Mouse (Mus musculus) heart, embryonic 16.5 days (tissue): ENCODE data around the gene Pdzd3. TPM values are rescaled to one million over a fixed set of nuclear protein-coding genes. Genes with fewer than 3 reads are reported as not detected.
A peak's percentile ranks its signal among the peaks of the same experiment; 100 is the strongest.

Source experiments
- ATAC-seq: fragments of 200-750 bp; cut with Nextera tagmentation; replicated peaks from 2 replicates; pipeline ENCODE4 v1.8.0; 2017; ENCODE audit warnings: moderate number of reproducible peaks; ENCODE audit not compliant: insufficient read depth, low FRiP score; ENCODE audit errors: extremely low read depth
- H3K27ac ChIP-seq: fragments of 300-500 bp; sonication (generic); 2 replicates; pipeline ENCODE4 v1.5.1; 2014; ENCODE audit warnings: mild to moderate bottlenecking, low read length, control low read depth, moderate library complexity
- H3K27me3 ChIP-seq: fragments of 300-500 bp; sonication (generic); 2 replicates; pipeline ENCODE4 v1.6.1; 2014; ENCODE audit warnings: low read length, mixed read lengths; ENCODE audit not compliant: control insufficient read depth, insufficient read depth
- H3K36me3 ChIP-seq: fragments of 300-500 bp; sonication (generic); 2 replicates; pipeline ENCODE4 v1.6.1; 2014; ENCODE audit not compliant: control insufficient read depth, insufficient read depth
- H3K4me1 ChIP-seq: fragments of 300-500 bp; sonication (generic); 2 replicates; pipeline ENCODE4 v1.6.1; 2014; ENCODE audit warnings: low read length, mixed read lengths; ENCODE audit not compliant: control insufficient read depth, insufficient read depth
- H3K4me2 ChIP-seq: fragments of 300-500 bp; sonication (generic); 2 replicates; pipeline ENCODE4 v1.6.1; 2014; ENCODE audit warnings: low read depth, mild to moderate bottlenecking, control low read depth, low read length
- H3K4me3 ChIP-seq: fragments of 300-500 bp; sonication (generic); 2 replicates; pipeline ENCODE4 v1.5.1; 2014; ENCODE audit warnings: mild to moderate bottlenecking, control low read depth, low read length
- H3K9ac ChIP-seq: fragments of 300-500 bp; sonication (generic); 2 replicates; pipeline ENCODE4 v1.6.1; 2014; ENCODE audit warnings: low read length, control low read depth
- H3K9me3 ChIP-seq: fragments of 300-500 bp; sonication (generic); replicated peaks from 2 replicates; pipeline ENCODE4 v1.6.1; 2016; ENCODE audit warnings: low read length; ENCODE audit not compliant: control insufficient read depth
- WGBS: fragments of 180-500 bp; shearing (Covaris S2); extraction: QIAGEN DNeasy Blood & Tissue Kit; methylation state at CpG from one replicate; pipeline ENCODE4 v1.1.7; 2014; 5-methylcytosine and 5-hydroxymethylcytosine counted together
- polyA plus RNA-seq: library from polyadenylated mRNA; unstranded; fragments of >200 nt; fragmentation: Nextera tagmentation; extraction: Ambion mirVana; gene quantifications from 2 replicates; pipeline ENCODE4 v1.2.1, GENCODE M21; 2015

The Pdzd3 gene
- polyA plus RNA-seq, 1 experiment from 2014 or later, result 0.07 TPM

DNA sequence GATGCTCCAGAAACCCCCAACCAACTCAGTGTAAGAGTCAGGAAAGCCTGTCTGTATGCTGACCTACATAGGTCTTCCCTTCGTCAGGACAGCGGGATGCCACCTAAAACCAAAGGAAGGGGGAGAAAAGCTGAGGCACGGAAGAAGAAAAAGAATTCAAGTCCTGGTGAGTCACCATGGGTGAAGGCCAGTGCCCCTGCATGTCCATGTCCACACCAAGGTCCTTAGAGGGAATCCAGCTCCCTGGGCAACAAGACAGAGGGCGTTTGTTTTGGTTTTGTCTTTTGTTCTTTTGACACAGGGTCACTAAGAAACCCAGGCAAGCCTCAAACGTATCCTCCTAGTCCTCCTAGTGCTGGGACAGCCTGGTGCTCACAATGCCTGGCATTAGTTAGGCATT, 10.4 kb downstream of the Pdzd3 start:
- no peak overlapping the region for H3K4me3 ChIP-seq
- no peaks in the 10 kb centered on the region for H3K4me1 ChIP-seq
- H3K36me3 ChIP-seq, result no peaks in the 10 kb centered on the region
- H3K9ac ChIP-seq, result no peak overlapping the region
- no peak for ATAC-seq
- 62% methylated on average over 5 of the region's 5 CpGs for WGBS
- H3K4me2 ChIP-seq, result no peak overlapping the region
- H3K27me3 ChIP-seq, result no peaks in the 10 kb centered on the region
- no peaks in the 10 kb centered on the region for H3K9me3 ChIP-seq
- H3K27ac ChIP-seq, result no peak overlapping the region

DNA sequence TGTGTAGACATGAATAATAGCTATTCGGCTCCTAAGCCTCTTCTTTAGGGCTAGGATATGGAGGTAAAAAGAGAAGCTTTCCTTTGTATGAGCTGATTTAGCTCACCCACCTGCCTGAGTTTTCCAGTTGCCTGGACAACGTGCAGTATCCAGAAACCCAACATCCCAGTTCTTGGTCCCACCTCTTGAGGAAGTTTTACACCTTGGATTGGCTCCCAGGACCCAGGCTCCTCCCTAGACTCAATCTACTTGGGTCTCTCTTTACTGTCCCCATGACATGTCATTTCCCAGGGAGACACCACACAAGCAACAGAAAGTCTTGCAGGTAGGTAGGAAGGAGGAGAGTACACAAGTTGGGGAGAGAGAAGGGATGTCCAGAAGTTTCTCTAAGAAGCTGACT, 10.9 kb downstream of the Pdzd3 start, which contains the start of gene Ccdc153:
Gene Ccdc153 (plus strand): TSS at position 278 of the 400 bp plus-strand sequence.
- Histone ChIP-seq H3K27ac (no peak within 1 kb of the TSS), H3K4me3 (no peak within 1 kb of the TSS), H3K4me2 (no peak within 1 kb of the TSS), H3K36me3 (no peaks in the 10 kb centered on the region), H3K4me1 (no peaks in the 10 kb centered on the region), H3K9ac (no peak within 1 kb of the TSS), H3K9me3 (no peaks in the 10 kb centered on the region), H3K27me3 (no peaks in the 10 kb centered on the region)
- 54% methylated on average over 2 of the region's 2 CpGs for WGBS
- no peak for ATAC-seq

DNA sequence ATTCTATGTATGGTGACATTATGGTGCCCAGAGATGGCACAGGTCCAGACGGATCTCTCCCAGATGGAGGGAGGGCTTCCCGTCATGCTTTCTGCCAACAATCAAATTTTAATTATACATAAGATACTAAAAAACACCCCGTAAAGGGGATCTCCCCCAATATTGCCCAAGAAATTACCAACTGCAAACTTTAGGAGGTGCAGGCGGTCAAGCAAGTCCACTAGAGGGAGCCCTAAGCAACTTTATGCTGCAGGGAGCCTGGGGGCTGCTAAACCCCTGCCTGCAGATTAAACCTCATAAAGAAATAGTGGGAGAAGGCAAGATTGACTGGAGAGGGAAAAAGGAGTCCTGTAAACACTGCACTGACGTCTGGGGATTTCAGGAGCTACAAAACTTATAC, 11.8 kb downstream of the Pdzd3 start:
- no peak overlapping the region for H3K4me2 ChIP-seq
- no peak overlapping the region for H3K4me3 ChIP-seq
- no peak for ATAC-seq
- H3K36me3 ChIP-seq, result no peaks in the 10 kb centered on the region
- H3K27ac ChIP-seq, result no peak overlapping the region; the same call in 1 of the 2 replicates
- H3K27me3 ChIP-seq, result no peaks in the 10 kb centered on the region
- WGBS, result 6% methylated on average over 5 of the region's 5 CpGs
- no peaks in the 10 kb centered on the region for H3K9me3 ChIP-seq
- H3K9ac ChIP-seq, result no peak overlapping the region
- peaks cover 4% of the 10 kb centered on the region; the same call in 1 of the 2 replicates for H3K4me1 ChIP-seq

DNA sequence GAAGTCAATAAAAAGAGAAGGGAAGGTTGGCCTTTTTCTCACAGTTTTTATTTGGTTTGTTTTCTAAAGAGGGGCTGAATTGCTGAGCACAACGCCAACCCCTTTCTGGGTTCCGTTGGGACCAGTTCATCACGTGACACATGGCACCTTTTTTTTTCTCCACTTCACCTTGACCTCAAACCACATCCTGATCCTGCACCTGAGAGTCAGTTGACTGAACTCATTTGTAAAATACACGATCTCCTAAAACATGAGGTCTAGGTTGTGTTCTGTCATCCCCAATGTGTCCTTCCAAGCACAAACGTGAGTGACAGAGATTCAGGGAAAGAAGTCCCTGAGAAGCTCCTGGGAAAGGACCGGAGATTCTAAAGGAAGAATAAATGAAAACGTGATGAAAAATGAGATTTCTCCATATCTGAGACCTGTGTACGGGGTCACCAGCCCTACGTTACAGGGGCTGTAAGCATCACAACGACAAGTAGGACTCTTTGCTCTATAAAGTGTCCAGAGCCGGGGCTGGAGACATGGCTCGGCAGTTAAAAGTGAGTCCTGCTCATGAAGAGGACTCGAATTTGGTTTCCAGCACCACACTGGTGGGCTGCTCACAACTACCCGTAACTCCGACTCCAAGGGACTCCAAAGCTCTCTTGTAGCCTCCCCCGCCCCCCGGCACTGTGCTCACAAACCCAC, 12.6 kb downstream of the Pdzd3 start:
- H3K27me3 ChIP-seq, result no peaks in the 10 kb centered on the region
- no peaks in the 10 kb centered on the region for H3K9me3 ChIP-seq
- 72% methylated on average over 17 of the region's 17 CpGs for WGBS
- H3K36me3 ChIP-seq, result no peaks in the 10 kb centered on the region
- no peak for ATAC-seq
- H3K4me3 ChIP-seq, result no peak overlapping the region
- peak overlapping the region; percentile 73; the same call in 1 of the 2 replicates for H3K27ac ChIP-seq
- H3K4me1 ChIP-seq, result peaks cover 7% of the 10 kb centered on the region; the same call in 1 of the 2 replicates
- H3K9ac ChIP-seq, result no peak overlapping the region
- H3K4me2 ChIP-seq, result no peak overlapping the region

DNA sequence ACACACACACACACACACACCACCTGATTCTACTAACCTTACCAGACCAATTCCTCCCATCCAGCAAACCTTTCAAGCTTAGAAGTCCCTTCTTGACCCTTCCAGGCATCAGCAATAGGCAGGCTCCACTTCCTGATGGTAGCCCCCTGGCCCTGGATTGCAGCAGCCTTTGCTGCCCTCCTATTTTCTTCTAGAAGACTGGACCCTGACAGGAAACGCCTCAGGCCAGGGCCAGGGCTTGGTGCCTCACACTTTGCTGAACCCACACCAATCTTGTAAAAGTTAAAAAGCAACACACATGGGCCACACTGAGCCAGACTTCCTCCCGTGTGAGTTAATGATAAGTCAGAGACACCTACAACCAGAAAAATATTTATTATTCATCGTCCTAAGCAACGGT, 14.1 kb downstream of the Pdzd3 start:
- peak overlapping the region; percentile 73; the same call in 1 of the 2 replicates for H3K27ac ChIP-seq
- ATAC-seq, result no peak
- WGBS, result 61% methylated on average over 4 of the region's 4 CpGs
- H3K9me3 ChIP-seq, result no peaks in the 10 kb centered on the region
- peaks cover 12% of the 10 kb centered on the region for H3K4me1 ChIP-seq
- no peak overlapping the region for H3K4me3 ChIP-seq
- H3K9ac ChIP-seq, result 0 out of 2 replicates have a peak overlapping the region, but pooled peaks have one; percentile 21
- no peak overlapping the region for H3K4me2 ChIP-seq
- H3K36me3 ChIP-seq, result no peaks in the 10 kb centered on the region
- no peaks in the 10 kb centered on the region for H3K27me3 ChIP-seq

DNA sequence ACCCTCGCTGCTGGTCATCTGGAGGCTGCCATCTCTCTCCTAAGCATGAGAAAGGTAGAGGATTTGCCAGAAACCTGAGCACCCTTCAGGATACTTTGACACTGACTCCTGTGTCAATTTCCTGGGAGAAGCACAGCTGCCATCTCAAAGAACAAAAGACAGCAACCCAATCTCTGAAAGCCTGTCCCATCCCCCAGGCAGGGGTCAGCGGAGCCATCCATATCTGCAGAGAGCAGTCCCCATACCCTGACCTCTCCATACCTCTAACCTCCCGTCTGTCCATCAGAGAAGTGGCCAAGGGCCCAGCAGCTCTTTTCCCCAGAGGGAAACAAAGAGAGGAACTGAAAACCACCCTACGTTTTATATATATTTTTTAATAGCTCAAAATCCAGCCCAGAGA, 14.7 kb downstream of the Pdzd3 start:
- no peaks in the 10 kb centered on the region for H3K36me3 ChIP-seq
- peak overlapping the region; percentile 7; the same call in 1 of the 2 replicates for H3K27ac ChIP-seq
- 71% methylated on average over 4 of the region's 4 CpGs for WGBS
- H3K4me3 ChIP-seq, result no peak overlapping the region
- no peak overlapping the region; the same call in 1 of the 2 replicates for H3K4me2 ChIP-seq
- ATAC-seq, result no peak
- no peak overlapping the region for H3K9ac ChIP-seq
- no peaks in the 10 kb centered on the region for H3K9me3 ChIP-seq
- H3K27me3 ChIP-seq, result no peaks in the 10 kb centered on the region
- H3K4me1 ChIP-seq, result peaks cover 16% of the 10 kb centered on the region

DNA sequence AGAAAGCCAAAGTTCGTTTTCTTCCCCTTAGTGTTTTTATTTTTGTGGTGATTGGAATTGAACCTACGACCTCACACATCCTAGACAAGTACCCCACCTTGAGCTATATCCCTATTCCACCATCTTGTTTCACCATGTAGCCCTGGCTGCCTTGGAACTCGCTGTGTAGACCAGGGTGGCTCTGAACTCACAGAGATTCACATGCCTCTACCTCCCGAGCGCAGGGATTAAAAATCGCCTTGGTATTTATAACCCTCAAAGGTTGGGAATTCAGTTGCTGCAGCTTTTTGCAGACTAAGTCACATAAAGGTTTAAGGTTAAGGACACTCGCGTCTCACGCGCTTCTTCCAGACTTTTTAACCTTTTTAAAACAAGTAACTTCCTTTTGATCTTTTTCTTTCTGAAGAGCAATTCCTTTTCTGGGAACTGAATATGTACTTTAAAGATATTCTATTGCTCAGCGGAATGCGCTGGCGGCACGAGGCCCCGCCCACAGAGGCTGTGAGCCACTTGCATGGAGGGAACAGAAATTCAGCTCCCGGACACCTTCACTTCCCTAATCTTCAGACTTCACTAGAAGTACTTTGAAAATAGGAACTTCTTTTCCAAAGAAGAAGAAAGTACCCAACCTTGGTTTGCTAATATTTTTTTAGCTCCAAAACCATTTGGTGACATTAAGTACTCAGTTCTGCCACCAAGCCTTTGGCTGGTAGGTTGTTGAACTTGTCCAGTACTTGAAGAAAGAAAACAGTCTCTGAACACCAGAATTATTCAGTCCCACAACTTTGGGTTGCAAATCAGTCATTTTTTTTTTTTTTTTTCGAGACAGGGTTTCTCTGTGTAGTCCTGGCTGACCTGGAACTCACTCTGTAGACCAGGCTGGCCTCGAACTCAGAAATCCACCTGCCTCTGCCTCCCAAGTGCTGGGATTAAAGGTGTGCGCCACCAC, 16.5 kb downstream of the Pdzd3 start:
- WGBS, result 22% methylated on average over 19 of the region's 19 CpGs
- no peaks in the 10 kb centered on the region for H3K36me3 ChIP-seq
- H3K9ac ChIP-seq, result peak overlapping the region; percentile 65
- H3K4me2 ChIP-seq, result peak overlapping the region; percentile 73
- H3K4me1 ChIP-seq, result peaks cover 27% of the 10 kb centered on the region
- ATAC-seq, result no peak
- no peaks in the 10 kb centered on the region for H3K9me3 ChIP-seq
- H3K27ac ChIP-seq, result peak overlapping the region; percentile 85
- peak overlapping the region; percentile 52 for H3K4me3 ChIP-seq
- H3K27me3 ChIP-seq, result no peaks in the 10 kb centered on the region

DNA sequence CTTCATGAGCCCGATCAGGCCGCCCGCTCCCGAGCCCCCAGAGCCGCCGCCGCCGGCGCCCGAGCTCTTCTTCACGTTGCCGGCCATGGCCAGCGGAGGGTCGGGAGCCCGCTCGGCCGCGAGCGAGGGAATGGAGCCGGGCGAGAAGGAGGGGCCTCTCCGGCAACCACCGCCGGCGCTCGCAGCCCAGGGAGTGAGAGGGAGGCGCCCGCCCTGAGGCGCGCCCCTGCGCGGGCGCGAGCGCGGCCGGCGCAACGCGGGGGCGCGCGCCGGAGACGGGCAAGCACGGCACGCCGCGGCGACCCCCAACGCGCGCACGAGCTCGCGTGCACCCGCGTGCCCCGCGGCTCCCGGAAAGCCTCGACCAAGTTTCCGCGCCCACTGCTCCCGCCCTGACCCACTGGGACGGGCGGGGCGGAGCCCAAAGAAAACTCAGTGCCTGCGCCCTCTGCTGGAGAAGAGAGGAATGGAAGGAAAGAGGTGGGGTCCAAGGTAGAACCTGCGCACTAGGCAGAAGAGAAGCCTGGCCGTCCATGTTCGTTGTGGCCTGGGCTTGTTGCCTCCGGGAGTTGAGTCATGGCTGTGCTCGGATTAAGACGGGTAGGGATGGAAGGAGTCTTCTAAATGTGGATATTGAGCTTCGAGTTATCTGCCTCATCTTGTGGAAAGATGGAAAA, 17.3 kb downstream of the Pdzd3 start, which contains the start of gene Cbl:
Gene Cbl (minus strand): TSS at position 248 of the 677 bp plus-strand sequence.
- Histone ChIP-seq H3K9ac (peak within 1 kb of the TSS; percentile 97), H3K4me1 (peaks cover 33% of the 10 kb centered on the region), H3K27ac (peak within 1 kb of the TSS; percentile 96), H3K4me2 (peak within 1 kb of the TSS; percentile 73), H3K27me3 (no peaks in the 10 kb centered on the region), H3K4me3 (peak within 1 kb of the TSS; percentile 97), H3K9me3 (no peaks in the 10 kb centered on the region), H3K36me3 (no peaks in the 10 kb centered on the region)
- under 1% methylated on average over 61 of the region's 76 CpGs for WGBS
- peak; percentile 93 for ATAC-seq
